Mouse (Mus musculus) left cerebral cortex, postnatal 4 days (tissue): ENCODE data around the gene Hsp90ab1. TPM values are rescaled to one million over a fixed set of nuclear protein-coding genes. Genes with fewer than 3 reads are reported as not detected.

Experiments
- DNase-seq: peaks from one replicate; pipeline ENCODE4 v3.0.0-alpha.2; 2022
- intact Hi-C: fragments of 180-260 bp; cut with DNase I; formaldehyde crosslinking; loops from one replicate; pipeline ENCODE4 v1.15.1; 2025
- total RNA-seq, 2 experiments: library from RNA; stranded (reverse); gene quantifications; 2 replicates each; pipeline ENCODE4 v1.2.3; 2021

Gene Hsp90ab1
- total RNA-seq, 2 experiments from 2014 or later, result 1,680 to 1,682 TPM

DNA sequence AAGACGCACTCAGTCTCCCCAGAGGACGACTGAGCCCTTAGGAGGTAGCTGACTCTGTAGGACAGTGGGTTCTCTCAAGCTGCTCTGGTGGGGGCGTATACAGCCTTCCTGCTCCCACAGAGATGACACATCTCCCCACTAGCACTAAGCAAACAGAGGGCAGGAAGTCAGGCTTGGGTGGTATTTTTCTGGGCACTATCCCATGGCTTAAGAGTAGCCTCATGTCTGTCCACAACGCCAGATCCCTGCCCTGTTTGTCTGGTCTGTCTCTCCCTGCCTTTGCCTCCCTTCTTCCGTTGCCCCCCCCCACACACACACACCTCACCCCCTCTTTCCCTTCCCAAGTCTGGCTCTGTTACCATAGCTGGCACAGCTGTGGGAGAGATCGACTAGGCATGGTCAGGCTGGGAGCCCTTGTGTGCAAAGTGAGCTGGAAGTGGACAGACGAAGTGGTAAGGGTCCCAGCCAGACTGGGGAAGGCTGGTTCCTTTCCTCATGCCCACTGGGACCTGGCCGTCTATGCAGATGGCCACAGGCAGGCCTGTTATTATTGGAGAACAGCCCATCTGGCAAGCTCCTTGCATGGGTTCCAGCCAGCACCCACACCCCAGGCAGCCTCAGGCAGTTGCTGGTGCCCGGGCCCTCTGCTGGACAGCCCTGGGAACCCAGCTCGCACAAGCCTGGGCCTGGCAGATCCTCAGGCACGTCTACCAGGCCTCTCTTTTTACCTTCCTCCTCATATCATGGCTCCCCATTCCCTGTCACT is 23.7 kb upstream of the Hsp90ab1 start:
- intact Hi-C loops, result no loop called here
- peak; percentile 91 for DNase-seq

DNA sequence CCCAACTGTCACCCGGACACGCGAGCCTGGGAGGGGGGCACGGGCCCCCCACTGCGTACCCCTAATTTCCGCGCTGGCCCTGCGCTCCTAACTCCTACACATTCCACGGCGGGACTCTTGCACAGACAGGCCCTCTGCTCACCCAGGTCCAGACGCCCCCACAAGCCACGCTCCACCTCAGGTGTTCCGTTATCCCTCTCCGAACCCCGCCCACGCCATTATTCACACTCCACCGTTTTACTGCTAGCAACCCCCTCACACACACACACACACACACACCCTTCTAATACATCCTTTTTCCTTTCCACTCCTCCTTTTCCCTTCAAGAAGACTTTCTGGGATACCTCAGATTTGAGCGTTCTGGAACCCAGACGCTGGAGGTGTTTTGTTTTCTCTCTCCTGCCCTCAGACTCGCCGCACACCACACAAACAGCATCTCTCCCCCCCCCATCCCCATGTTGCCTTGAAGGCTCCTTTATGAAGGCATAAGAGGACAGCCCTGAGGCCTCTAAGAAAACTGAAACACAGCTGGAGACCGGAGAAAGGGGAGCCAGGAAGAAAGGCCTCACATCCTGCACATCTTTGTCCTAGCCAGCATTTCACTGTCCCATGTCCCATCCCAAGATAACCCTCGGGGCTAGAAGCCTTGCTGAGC is 22.8 kb upstream of the Hsp90ab1 start:
- intact Hi-C loops, result no loop called here
- no peak for DNase-seq

DNA sequence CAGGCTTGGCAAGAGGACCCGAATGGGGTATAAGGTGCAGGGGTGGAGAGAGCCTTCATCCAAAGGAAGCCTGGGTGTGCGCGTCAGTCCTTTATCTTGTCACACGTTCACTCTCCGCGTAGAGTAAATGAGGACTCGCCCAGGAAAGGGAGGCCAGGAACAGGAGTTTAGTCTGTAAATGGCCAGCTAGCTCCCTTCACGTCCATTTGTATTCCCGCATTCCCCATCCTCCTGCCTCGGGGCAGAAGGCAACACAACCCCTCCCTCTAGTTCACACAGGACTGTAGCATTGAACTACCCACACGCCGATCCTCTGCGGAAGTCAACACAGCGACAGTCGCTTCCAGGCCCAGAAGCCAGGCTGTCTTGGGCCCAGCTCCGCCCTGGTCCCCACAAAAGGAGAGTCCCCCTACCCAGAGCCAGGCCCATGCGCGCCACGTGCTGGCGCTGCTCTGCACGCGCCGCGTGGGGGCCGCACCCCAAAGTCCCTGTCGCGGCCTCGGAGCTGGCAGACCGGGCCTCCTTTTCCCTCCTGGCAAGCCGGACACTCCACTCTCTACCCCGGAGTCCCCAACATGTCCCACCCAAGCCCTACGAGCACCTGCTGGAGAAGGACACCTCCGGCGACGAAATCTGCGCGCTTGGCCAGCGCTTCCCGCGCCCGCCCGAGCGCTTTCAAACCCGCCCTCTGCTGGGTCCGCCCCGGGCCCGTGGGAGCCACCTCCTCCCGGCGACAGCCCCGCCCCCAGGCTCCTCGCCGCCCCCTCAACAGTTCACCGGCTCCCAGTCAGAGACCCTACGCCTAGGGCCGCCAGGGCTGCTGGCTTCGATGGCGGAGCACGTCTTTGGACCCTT is 22.0 kb upstream of the Hsp90ab1 start:
- DNase-seq, result peak; percentile 91
- intact Hi-C loops, result no loop called here

DNA sequence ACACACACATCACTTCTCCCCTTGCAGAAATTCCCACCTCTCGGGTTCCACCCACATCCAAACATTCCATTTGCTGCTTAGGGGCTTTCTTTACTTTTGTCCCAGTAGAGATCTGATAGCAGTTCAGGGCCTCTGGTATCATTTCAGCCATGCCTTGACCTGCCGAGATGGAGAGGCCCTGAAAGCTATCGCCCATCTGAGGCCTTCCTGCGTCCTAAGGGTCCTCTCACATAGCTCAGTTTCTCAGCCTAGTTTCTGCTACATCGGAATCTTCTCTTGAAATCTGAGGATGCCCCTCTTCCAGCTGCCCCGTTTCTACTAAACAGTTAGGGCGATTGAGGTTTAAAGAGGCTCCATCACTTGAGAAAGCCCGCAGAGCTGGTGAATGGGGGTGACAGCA is 21.1 kb upstream of the Hsp90ab1 start:
- intact Hi-C loops, result no loop called here
- DNase-seq, result no peak

DNA sequence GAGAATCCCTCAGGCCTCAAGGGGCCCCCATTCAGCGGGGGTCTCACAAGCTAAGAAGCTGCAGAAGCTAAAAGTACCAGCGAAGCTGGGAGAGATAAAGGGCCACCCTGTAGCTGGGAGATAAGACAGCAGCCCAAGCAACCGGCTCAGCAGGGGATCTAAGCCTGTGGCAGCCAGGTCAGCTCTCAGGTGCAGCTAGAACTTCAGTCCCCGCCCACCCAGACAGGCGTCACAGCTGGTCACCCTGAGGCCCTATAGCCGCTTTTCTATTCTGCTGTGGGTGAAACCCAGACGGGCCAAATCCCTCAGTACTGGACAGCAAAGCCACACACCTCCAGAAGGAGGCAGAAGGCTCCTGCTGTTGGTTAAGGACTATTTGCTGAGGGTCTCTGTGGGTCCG is 20.4 kb upstream of the Hsp90ab1 start:
- no peak for DNase-seq
- intact Hi-C loops, result no loop called here

DNA sequence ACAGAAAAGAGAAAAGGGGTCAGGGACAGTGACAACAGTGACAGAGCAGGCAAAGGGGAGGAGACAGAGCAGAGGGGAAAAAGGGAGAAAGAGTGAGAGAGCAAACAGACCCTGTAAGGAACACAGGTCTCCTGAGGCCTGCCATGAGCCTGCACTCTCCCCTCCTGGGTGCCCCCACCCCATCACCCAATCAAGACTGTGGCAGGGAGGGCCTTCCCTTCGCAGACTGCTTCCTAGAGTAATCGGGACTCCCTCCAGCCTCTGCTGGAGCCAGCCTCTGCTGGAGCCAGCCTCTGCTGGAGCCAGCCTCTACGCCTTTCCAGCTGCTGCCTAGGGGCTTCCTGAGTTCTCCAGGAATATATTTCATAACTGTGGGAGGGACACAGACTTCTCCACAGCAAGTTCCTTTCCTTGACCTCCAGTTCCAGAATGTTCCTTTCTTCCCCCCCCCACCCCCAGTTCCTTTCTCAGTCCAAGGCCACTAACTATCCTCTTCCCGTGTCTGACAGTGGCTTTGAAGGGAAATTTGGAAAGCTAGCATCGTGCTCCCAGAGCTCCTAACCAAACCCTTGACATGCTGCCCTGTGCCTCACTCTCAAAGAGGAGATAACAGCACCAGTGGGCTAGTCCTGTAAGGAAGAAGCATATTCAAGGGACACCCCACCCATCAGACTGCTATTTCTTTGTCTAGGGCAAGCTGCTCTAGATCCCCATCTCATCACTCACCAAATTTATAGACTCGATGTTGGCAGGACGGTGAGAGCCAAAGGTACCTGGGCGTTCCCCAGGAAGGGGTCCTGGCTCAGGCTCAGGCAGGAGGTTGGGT is 19.7 kb upstream of the Hsp90ab1 start:
- no peak for DNase-seq
- intact Hi-C loops, result no loop called here

DNA sequence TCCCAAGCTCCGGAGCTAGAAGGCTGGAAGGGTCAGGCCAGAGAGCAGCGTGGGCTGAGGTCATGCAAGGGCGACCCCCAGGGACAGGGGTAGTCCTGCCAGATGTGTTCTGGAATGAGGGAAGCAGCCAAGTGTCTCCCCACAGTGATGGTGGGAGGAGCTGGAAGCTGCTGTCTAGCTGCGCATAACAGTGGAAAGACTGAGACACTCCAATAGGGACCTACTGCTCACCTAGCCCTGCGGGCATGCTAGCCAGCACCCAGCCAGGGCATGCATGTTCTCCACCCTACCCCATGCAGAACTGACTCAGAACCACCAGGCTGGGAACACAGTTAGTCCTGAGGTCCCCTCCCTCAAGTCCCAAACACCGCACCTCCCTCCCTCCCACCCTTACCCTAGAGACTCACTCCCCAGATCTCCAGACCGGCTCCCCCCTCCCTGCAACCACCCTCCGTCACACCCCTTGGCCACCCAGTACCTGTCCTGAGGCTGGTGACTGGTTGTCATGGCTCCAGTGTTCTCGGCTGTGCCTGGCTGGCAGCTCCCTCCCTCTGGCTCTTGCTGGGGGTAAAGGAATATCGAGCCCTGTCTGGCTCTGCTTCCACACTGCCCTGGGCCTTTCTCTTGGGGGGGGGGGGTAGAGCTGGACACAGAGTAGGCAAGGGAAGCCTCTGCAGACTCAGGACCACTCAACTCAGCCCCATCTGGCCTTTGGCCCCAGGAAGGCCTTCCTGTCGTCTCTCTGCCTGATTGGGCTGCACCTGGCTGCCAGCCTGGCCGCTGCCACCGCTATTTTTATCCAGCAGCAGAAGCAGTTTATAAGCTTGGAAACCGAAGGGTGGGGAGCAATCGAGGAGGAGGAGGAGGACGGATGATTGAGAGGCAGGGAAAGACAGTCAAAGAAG is 18.9 kb upstream of the Hsp90ab1 start:
- intact Hi-C loops, result no loop called here
- DNase-seq, result no peak

DNA sequence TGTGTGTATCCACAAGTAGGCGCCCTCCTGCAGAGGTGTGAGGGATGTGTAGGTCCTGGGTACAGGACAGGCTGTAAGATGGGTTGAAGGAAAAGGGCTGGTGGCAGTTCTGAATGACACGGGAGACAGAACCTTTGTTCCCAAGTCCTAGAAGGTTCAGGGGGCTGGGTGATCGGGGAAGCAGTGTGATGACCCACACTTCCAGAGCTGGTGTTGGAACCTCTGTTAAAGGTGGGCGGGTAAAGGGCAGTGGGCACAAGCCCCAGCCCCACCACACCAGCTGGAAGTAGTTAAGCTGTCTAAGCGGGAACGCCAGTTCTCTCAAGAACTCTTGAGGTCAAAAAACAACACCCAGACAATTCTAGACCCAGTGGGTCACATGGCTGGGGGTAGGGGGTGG is 17.3 kb upstream of the Hsp90ab1 start:
- DNase-seq, result no peak
- intact Hi-C loops, result no loop called here

DNA sequence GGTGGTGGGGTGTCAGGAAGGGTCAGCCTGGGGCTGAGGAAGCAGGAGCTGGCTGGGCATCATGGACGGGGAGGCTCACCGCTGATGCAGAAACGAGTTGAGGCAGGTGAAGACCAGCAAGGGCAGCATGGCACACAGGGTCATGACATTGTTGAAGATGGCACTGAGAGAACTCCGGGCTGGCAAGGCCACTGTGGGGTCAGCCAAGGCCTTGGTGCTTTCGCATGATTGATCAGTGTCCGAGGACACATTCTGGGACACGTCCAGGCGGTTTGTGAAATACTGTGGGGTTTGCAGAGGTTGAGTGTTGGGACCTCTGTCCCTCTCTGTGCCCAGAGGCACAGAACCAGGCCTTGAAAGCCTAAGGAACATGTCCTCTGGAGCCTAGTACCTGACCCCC is 16.8 kb upstream of the Hsp90ab1 start:
- intact Hi-C loops, result no loop called here
- DNase-seq, result no peak

DNA sequence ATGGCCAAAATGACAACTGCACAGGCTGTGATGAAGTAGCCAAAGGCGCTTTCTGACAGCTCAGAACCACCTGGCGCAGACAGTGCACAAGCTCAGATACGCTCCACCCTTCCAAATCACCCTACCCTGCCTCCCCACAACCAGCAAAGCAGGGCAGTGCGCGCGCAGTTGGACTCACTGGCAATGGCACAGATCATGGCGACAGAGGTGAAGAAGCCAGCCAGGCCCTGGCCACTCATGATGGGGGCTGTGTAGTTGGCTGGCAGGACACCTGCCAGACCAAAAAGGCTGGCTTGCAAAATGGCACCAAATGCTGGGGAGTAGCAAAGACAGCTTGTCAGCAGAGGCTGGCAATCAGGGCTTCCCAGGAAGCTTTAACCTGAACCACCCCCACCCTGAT is 16.2 kb upstream of the Hsp90ab1 start:
- DNase-seq, result no peak

DNA sequence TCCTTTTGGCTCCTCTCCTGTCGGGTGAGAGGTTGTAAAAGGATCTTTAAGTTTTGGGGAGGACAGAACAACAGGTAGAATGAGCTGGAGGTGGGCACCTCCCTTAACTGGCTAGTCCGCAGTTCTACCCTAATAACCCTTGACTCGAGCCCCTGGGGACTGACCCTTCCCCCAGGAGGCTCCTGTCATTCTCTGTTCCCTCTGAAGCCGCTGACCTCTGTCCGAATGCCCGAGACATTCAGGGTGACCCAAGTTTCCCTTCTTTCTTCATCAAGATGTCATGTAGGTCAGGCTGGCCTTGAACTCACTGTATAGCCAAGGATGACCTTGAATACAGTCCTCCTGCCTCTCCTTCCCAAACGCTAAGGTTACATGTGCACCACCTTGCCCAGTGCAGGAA is 15.3 kb upstream of the Hsp90ab1 start:
- no peak for DNase-seq
- intact Hi-C loops, result no loop called here

More for the DNA sequence above, 16.2 kb upstream of the Hsp90ab1 start:
- intact Hi-C loops, result no loop called here

DNA sequence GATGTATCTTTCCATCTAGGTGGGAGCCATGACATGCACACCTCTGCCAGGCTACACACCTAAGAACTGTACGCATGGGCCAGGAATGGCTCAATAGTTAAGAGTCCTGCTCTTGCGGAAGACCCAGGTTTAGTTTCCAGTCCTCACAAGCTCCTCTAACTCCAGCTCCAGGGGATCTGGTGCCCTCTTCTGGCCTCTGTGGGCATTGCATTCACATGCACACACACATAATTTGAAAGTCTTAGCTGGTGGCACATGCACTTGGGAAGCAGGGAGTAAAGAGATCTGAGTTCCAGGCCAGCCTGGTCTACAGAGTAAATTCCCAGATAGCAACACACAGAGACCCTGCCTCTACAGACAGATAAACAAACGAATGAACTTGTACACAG is 13.4 kb upstream of the Hsp90ab1 start:
- intact Hi-C loops, result no loop called here

DNA sequence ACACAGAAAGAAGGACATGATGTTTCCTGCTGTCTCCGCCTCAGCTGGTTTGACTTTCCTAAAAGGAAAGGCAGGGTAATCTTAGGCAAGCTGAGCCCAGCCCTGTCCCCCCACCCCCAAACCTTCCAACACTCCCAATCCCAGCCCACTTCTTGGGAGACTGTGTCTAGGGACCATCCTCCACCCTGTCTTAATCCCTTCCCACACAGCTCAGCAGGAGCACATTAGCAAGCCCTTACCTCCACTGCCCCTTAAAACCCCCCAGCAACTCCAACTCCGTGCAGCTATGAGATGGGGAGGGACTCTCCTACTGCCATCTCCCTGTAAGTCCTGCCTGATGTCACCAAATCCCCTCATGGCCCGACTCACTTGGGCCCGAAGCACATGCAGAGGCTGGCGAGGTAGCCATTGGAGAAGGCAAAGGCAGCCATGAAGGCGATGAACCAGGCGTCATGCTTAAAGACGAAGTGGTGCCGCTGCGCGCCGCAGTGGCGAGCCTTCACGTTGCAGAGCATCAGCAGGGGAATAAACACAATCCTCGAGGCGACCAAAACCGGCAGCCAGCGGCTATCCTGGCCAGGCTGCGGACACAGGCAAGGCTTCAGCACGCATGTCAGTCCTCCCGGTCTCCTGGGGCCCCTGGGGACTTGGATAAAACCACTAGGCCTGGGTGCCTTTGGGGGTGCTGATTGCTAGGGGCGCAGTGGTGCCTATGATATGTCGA is 12.8 kb upstream of the Hsp90ab1 start:
- intact Hi-C loops, result no loop called here
- DNase-seq, result no peak

More for the DNA sequence above, 13.4 kb upstream of the Hsp90ab1 start:
- DNase-seq, result no peak

DNA sequence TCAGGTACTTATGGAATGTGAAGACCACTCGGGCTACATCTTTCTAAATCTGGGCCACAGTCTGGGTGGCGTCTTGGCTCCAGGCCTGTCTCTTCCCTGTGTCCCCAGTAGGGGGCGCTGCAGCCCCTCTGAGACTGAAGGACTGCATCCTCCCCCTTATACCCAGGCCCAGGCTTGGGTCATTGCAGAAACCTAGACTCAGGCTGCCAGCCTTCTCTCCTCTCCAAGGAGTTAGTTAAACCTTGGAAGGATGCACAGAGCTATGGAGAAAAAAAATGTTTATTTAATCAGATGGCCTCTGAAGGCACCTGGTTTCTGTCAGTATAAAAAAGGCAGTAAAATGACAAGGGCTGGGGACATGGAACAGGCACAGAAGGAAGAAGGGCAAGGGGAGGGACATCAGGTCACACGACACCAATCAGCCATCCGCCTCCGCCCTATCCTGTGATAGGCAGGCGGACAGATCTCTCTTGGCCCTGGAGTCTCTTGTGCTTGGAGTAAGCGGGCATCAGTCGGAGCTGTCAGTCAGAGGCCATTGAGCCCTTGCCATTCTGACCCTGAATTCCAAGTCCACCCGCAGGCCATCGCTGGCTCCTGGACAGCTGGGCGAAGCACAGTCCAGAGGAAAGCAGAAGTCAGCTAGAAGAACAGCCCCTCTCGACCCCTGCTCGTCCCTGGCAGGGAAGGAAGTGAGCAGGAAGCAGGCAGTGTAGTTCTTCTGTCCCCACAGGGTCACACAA is 12.0 kb upstream of the Hsp90ab1 start:
- intact Hi-C loops, result loop anchor here (5.0 kb wide), 2 partner anchors 42 to 57 kb away; no protein-coding TSS in a partner anchor
- peak; percentile 88 for DNase-seq

DNA sequence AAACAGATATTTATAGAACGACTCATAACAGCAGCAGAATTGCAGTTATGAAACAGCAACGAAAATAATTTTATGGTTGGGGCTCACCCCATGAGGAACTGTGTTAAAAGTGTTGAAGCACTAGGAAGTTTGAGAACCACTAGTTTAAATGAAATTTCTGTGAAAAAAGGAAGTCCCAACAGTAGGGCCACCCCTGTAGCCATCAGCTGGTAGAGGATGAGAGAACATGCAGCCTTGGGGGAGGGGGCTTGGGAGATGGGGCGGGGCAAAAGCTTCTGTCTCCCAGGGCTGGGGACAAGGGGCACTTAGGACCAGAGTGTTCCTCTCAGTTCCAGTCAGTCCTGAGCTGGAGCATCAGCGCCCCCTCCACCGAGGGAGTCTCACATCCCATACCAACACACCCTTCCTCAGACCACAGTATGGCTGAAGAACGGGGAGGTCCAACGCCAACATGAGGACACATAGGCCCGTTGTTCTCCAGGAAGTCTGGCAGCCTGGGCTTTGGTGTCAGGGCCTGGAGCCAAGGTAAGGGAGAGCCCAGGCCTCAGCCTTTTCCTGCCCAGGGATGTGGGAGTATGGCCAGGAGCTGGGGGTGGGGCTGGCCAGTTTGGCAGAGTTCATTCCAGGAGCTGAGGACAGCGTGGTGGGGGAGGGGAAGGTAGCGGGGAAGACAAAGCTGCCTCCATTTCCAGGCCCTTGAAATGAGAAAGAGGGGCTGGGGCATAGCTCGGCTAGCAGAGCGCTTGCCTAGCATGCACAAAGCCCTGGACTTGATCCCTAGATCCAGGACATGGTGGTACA is 11.2 kb upstream of the Hsp90ab1 start:
- intact Hi-C loops, result loop anchor here (5.0 kb wide), 2 partner anchors 43 to 58 kb away; no protein-coding TSS in a partner anchor
- peak; percentile 96 for DNase-seq

DNA sequence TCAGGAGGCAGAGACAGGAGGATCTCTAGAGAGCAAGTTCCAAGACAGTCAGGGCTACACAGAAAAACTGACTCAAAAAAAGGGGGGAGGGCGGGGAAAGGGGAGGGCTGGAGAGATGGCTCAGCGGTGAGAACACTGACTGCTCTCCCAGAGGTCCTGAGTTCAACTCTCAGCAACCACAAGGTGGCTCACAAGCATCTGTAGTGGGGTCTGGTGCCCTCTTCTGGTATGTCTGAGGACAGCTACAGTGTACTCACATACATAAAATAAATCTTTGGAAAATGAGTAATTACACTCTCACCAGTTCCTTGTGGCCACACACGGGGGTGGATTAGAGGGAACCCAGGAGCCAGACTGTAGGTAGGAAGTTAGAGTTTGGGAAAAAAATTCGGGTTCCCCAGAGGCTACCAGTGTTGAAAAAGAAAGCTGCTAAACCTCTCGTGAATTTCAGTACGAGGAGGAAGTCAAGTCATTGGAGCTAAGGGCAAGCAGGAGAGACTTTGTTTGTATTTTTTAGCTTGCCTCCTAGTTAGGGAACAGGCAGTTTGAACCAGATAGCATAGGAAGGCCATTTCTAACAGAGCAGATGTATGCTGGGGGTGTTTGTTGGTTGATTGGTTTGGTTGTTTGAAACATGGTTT is 9.8 kb upstream of the Hsp90ab1 start:
- no peak for DNase-seq
- intact Hi-C loops, result loop anchor here (5.0 kb wide), 2 partner anchors 44 to 59 kb away; no protein-coding TSS in a partner anchor

DNA sequence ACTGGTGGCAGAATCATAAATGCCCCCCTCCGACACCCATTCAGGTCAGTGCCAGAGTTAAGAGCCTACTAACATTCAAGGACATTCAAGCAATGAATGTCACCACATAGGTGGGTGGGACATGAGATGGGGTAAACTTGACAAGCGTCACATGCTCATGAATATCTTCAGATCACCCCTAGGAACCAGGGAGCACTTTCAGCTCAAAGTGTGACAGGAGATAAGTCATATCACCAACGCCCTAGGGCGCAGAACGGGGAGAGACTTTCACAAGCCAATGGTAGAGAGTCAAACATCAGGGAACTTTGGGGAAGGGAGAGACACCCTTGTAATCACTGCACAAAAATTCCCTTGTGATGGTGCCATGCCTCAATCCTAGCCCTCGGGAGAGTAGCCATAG is 9.1 kb upstream of the Hsp90ab1 start:
- no peak for DNase-seq
- intact Hi-C loops, result loop anchor here (5.0 kb wide), 2 partner anchors 45 to 60 kb away; no protein-coding TSS in a partner anchor
